Mouse (Mus musculus) CH12.LX (cell line): ENCODE data around the gene Ect2l. TPM values are rescaled to one million over a fixed set of nuclear protein-coding genes. Genes with fewer than 3 reads are reported as not detected.

Experiments
- DNase-seq: peaks from one replicate; pipeline ENCODE4 v3.0.0-alpha.2; 2013; ENCODE audit errors: extremely low read depth
- H3K27ac ChIP-seq: 2 replicates; pipeline ENCODE4 v1.5.1; 2012; ENCODE audit warnings: low read depth, mild to moderate bottlenecking, control low read depth, moderate library complexity; ENCODE audit not compliant: insufficient read depth
- H3K27me3 ChIP-seq: replicated peaks from 2 replicates; pipeline ENCODE3; 2012; ENCODE audit warnings: inconsistent platforms
- H3K36me3 ChIP-seq, 2 experiments: replicated peaks in 1 of 2; 2 replicates each; pipeline versions ENCODE3 to v1.6.1; 2012; ENCODE audit warnings: inconsistent platforms in 1 of 2, low read length in 1 of 2, mild to moderate bottlenecking in 1 of 2, mixed read lengths in 1 of 2, moderate library complexity in 1 of 2; ENCODE audit not compliant: control insufficient read depth in 1 of 2, insufficient read depth in 1 of 2
- H3K4me1 ChIP-seq, 2 experiments: 2 replicates each; pipeline ENCODE4 v1.6.1; 2012; ENCODE audit warnings: inconsistent platforms in 1 of 2, moderate library complexity in 1 of 2; ENCODE audit not compliant: insufficient read depth in 2 of 2, control insufficient read depth in 1 of 2
- H3K4me2 ChIP-seq: 2 replicates; pipeline ENCODE4 v1.6.1; 2012; ENCODE audit warnings: low read depth, mild to moderate bottlenecking, control low read depth; ENCODE audit not compliant: poor library complexity, insufficient read depth, severe bottlenecking
- H3K4me3 ChIP-seq, 3 experiments: fragments of 150-350 bp in 1 of 3; sonication (generic) in 1 of 3; replicated peaks in 1 of 3; 2 replicates each; pipeline versions ENCODE3 to v1.5.1; 2011 to 2012; ENCODE audit warnings: low read depth in 2 of 3, low read length in 2 of 3, mild to moderate bottlenecking in 2 of 3, moderate library complexity in 2 of 3, control low read depth in 1 of 3, improper control_type of control experiment in 1 of 3, inconsistent platforms in 1 of 3, mixed read lengths in 1 of 3; ENCODE audit not compliant: poor library complexity in 1 of 3
- H3K79me2 ChIP-seq: replicated peaks from 2 replicates; pipeline ENCODE4 v1.6.1; 2012; ENCODE audit warnings: mild to moderate bottlenecking, moderate library complexity; ENCODE audit not compliant: control insufficient read depth, poor library complexity, insufficient read depth, severe bottlenecking; ENCODE audit errors: extremely low read depth
- H3K9ac ChIP-seq: 2 replicates; pipeline ENCODE4 v1.6.1; 2012; ENCODE audit warnings: low read depth, mild to moderate bottlenecking, control low read depth, moderate library complexity; ENCODE audit not compliant: insufficient read depth
- H3K9me3 ChIP-seq: replicated peaks from 2 replicates; pipeline ENCODE3; 2012; ENCODE audit warnings: low read length, inconsistent platforms, mixed read lengths
- CHD1 ChIP-seq: IDR thresholded peaks from 2 replicates; pipeline ENCODE4 v1.6.1; 2012; ENCODE audit warnings: low read depth, low read length, improper control_type of control experiment, inconsistent platforms
- CHD2 ChIP-seq: IDR thresholded peaks from 2 replicates; pipeline ENCODE4 v1.6.1; 2011; ENCODE audit warnings: low read length, improper control_type of control experiment
- CTCF ChIP-seq, 2 experiments: IDR thresholded peaks in 1 of 2; conservative IDR thresholded peaks in 1 of 2; 2 replicates each; pipeline ENCODE4 v1.5.1; 2011 to 2012; ENCODE audit warnings: low read depth in 2 of 2, low read length in 2 of 2, improper control_type of control experiment in 1 of 2, inconsistent platforms in 1 of 2, mild to moderate bottlenecking in 1 of 2, moderate library complexity in 1 of 2
- E2F4 ChIP-seq: IDR thresholded peaks from 2 replicates; pipeline ENCODE4 v1.6.1; 2011; ENCODE audit warnings: low read depth, low read length, improper control_type of control experiment; ENCODE audit not compliant: insufficient replicate concordance
- ETS1 ChIP-seq: conservative IDR thresholded peaks from 2 replicates; pipeline ENCODE4 v1.6.1; 2012; ENCODE audit warnings: low read depth, mild to moderate bottlenecking, inconsistent platforms, low read length, improper control_type of control experiment, moderate library complexity
- GABPA ChIP-seq: IDR thresholded peaks from 2 replicates; pipeline ENCODE4 v1.6.1; 2012; ENCODE audit warnings: low read depth, low read length, improper control_type of control experiment, inconsistent platforms; ENCODE audit not compliant: insufficient replicate concordance
- HCFC1 ChIP-seq: IDR thresholded peaks from 2 replicates; pipeline ENCODE4 v1.6.1; 2012; ENCODE audit warnings: low read depth, mild to moderate bottlenecking, inconsistent platforms, low read length, improper control_type of control experiment
- JUN ChIP-seq: IDR thresholded peaks from 2 replicates; pipeline ENCODE4 v1.6.1; 2011; ENCODE audit warnings: low read depth, mild to moderate bottlenecking, low read length, improper control_type of control experiment, moderate library complexity; ENCODE audit not compliant: insufficient read depth
- JUND ChIP-seq: conservative IDR thresholded peaks from 2 replicates; pipeline ENCODE4 v1.6.1; 2011; ENCODE audit warnings: low read depth, low read length, improper control_type of control experiment
- KAT2A ChIP-seq: IDR thresholded peaks from 2 replicates; pipeline ENCODE4 v1.6.1; 2012; ENCODE audit warnings: low read length, improper control_type of control experiment, inconsistent platforms; ENCODE audit not compliant: insufficient replicate concordance
- MAFK ChIP-seq: IDR thresholded peaks from 2 replicates; pipeline ENCODE4 v1.6.1; 2011; ENCODE audit warnings: low read length, improper control_type of control experiment; ENCODE audit not compliant: insufficient replicate concordance
- MAX ChIP-seq: IDR thresholded peaks from 2 replicates; pipeline ENCODE4 v1.6.1; 2011; ENCODE audit warnings: low read length, improper control_type of control experiment
- MAZ ChIP-seq: IDR thresholded peaks from 2 replicates; pipeline ENCODE4 v1.6.1; 2012; ENCODE audit warnings: low read depth, mild to moderate bottlenecking, inconsistent platforms, low read length, improper control_type of control experiment, moderate library complexity
- MXI1 ChIP-seq: IDR thresholded peaks from 2 replicates; pipeline ENCODE4 v1.6.1; 2011; ENCODE audit warnings: mild to moderate bottlenecking, low read depth, low read length, improper control_type of control experiment
- NRF1 ChIP-seq: IDR thresholded peaks from 2 replicates; pipeline ENCODE4 v1.6.1; 2014; ENCODE audit warnings: low read depth, mild to moderate bottlenecking, inconsistent platforms, low read length, improper control_type of control experiment, moderate library complexity
- PAX5 ChIP-seq: IDR thresholded peaks from 2 replicates; pipeline ENCODE4 v1.6.1; 2012; ENCODE audit warnings: low read length, inconsistent platforms, mixed read lengths
- POLR2AphosphoS2 ChIP-seq: IDR thresholded peaks from 2 replicates; pipeline ENCODE4 v1.6.1; 2011; ENCODE audit warnings: low read depth, low read length, improper control_type of control experiment
- RAD21 ChIP-seq: IDR thresholded peaks from 2 replicates; pipeline ENCODE4 v1.6.1; 2011; ENCODE audit warnings: low read depth, mild to moderate bottlenecking, low read length, improper control_type of control experiment, moderate library complexity
- RCOR1 ChIP-seq: conservative IDR thresholded peaks from 2 replicates; pipeline ENCODE4 v1.6.1; 2012; ENCODE audit warnings: low read depth, mild to moderate bottlenecking, inconsistent platforms, low read length, improper control_type of control experiment
- SMC3 ChIP-seq: IDR thresholded peaks from 2 replicates; pipeline ENCODE4 v1.6.1; 2011; ENCODE audit warnings: low read depth, low read length, improper control_type of control experiment
- TBP ChIP-seq: conservative IDR thresholded peaks from 2 replicates; pipeline ENCODE4 v1.6.1; 2011; ENCODE audit warnings: low read depth, low read length, improper control_type of control experiment
- UBTF ChIP-seq: IDR thresholded peaks from 2 replicates; pipeline ENCODE4 v1.6.1; 2012; ENCODE audit warnings: low read depth, mild to moderate bottlenecking, inconsistent platforms, low read length, improper control_type of control experiment, moderate library complexity
- ZC3H11A ChIP-seq: IDR thresholded peaks from 2 replicates; pipeline ENCODE4 v1.6.1; 2012; ENCODE audit warnings: low read depth, mild to moderate bottlenecking, inconsistent platforms, low read length, improper control_type of control experiment
- ZKSCAN1 ChIP-seq: IDR thresholded peaks from 2 replicates; pipeline ENCODE4 v1.6.1; 2012; ENCODE audit warnings: low read depth, inconsistent platforms, low read length, improper control_type of control experiment, borderline replicate concordance
- ZMIZ1 ChIP-seq: IDR thresholded peaks from 2 replicates; pipeline ENCODE4 v1.6.1; 2012; ENCODE audit warnings: low read depth, mild to moderate bottlenecking, inconsistent platforms, low read length, improper control_type of control experiment
- ZNF384 ChIP-seq: IDR thresholded peaks from 2 replicates; pipeline ENCODE4 v1.6.1; 2012; ENCODE audit warnings: low read depth, low read length, improper control_type of control experiment, inconsistent platforms
- dilution Hi-C: fragments of 300-500 bp; cut with MboI; formaldehyde crosslinking; loops from 2 replicates; pipeline ENCODE4 v1.14.3; 2020; ENCODE audit warnings: low sequenced_read_pairs; ENCODE audit not compliant: extremely low pct_unique_long_range_greater_than_20kb, extremely low pct_ligation_motif_present
- in situ Hi-C: fragments of 300-500 bp; cut with MboI; formaldehyde crosslinking; loops from 3 replicates; pipeline ENCODE4 v1.14.3; 2019; ENCODE audit warnings: low sequenced_read_pairs, low pct_ligation_motif_present, low pct_unique_long_range_greater_than_20kb, mixed read lengths
- polyA plus RNA-seq: library from polyadenylated mRNA; unstranded; fragments of >175 nt; gene quantifications from 2 replicates; pipeline ENCODE4 v1.2.1, GENCODE M21; 2012; ENCODE audit warnings: low read depth; ENCODE audit not compliant: insufficient read length
- total RNA-seq, 2 experiments: library from RNA; depleted of rRNA; stranded (reverse); fragments of 300-350 nt in 1 of 2; fragments of >200 nt in 1 of 2; gene quantifications; 2 replicates each; pipeline ENCODE4 v1.2.3; 2012 to 2014

The Ect2l gene
- total and polyA plus RNA-seq, 3 experiments = not detected

GRCm38 (mm10) chr10:18131666-18132650 is 78.7 kb downstream of the Ect2l start:
- Histone ChIP-seq H3K9ac (no peak overlapping the region), H3K79me2 (no peaks in the 10 kb centered on the region), H3K4me2 (no peak overlapping the region), H3K27ac (no peak overlapping the region), H3K9me3 (no peaks in the 10 kb centered on the region), H3K4me3 (no peak overlapping the region), H3K4me1 (no peaks in the 10 kb centered on the region), H3K36me3 (peaks cover 0 to 9% of the 10 kb centered on the region in 2 experiments), H3K27me3 (no peaks in the 10 kb centered on the region)
- in situ Hi-C loops (no loop called here), dilution Hi-C loops (no loop called here)
- DNase-seq = no peak
- no peak for TF ChIP-seq JUND
- TF ChIP-seq GABPA = no peak
- no peak for TF ChIP-seq POLR2AphosphoS2
- TF ChIP-seq CHD2 = no peak
- TF ChIP-seq CTCF (conservative IDR thresholded peaks at IDR 0.05 in 1 of 2, IDR thresholded peaks at IDR 0.05 in 1 of 2; ENCODE audit: low read depth in 2 of 2, low read length in 2 of 2) = no peak
- TF ChIP-seq ETS1 = no peak
- TF ChIP-seq MAX = no peak
- no peak for TF ChIP-seq HCFC1
- no peak for TF ChIP-seq E2F4
- TF ChIP-seq SMC3 = no peak
- TF ChIP-seq CHD1 = no peak
- no peak for TF ChIP-seq ZNF384

- H3K4me1 ChIP-seq = no peaks in the 10 kb centered on the region
- H3K4me2 ChIP-seq = no peak overlapping the region
- H3K79me2 ChIP-seq = no peaks in the 10 kb centered on the region
- TF ChIP-seq ZMIZ1 (no peak), MAX (no peak), ZC3H11A (no peak), PAX5 (no peak), E2F4 (no peak), ZKSCAN1 (no peak), KAT2A (no peak), TBP (no peak), NRF1 (no peak), MXI1 (no peak), ZNF384 (no peak), RAD21 (no peak), MAFK (no peak), MAZ (no peak), POLR2AphosphoS2 (no peak), JUN (no peak), UBTF (no peak), RCOR1 (no peak)
- H3K27me3 ChIP-seq = no peaks in the 10 kb centered on the region
- H3K36me3 ChIP-seq = peaks cover 0 to 19% of the 10 kb centered on the region in 2 experiments
- no peak for DNase-seq
- in situ Hi-C loops = no loop called here
- dilution Hi-C loops = no loop called here
- H3K9ac ChIP-seq = no peak overlapping the region
- H3K27ac ChIP-seq = no peak overlapping the region
- H3K4me3 ChIP-seq = no peak overlapping the region
- H3K9me3 ChIP-seq = no peaks in the 10 kb centered on the region
These were observed 80.4 kb downstream of the Ect2l start for GRCm38 (mm10) chr10:18130276-18130675.
